Mouse (Mus musculus) midbrain, embryonic 13.5 days (tissue): Measurements from ENCODE around the gene Acvr1b. TPM values are rescaled to one million over a fixed set of nuclear protein-coding genes. Genes with fewer than 3 reads are reported as not detected.

Source experiments
- ATAC-seq: fragments of 200-750 bp; cut with Nextera tagmentation; 2 replicates; pipeline ENCODE4 v1.8.0; 2017; ENCODE audit warnings: mild to moderate bottlenecking, moderate TSS enrichment, moderate library complexity
- H3K27ac ChIP-seq: fragments of 300-500 bp; sonication (generic); 2 replicates; pipeline ENCODE4 v1.5.1; 2015; ENCODE audit warnings: inconsistent platforms, mild to moderate bottlenecking, moderate library complexity
- H3K27me3 ChIP-seq: fragments of 300-500 bp; sonication (generic); 2 replicates; pipeline ENCODE4 v1.6.1; 2015; ENCODE audit warnings: mild to moderate bottlenecking, inconsistent platforms
- H3K36me3 ChIP-seq: fragments of 300-500 bp; sonication (generic); 2 replicates; pipeline ENCODE4 v1.6.1; 2015; ENCODE audit warnings: mild to moderate bottlenecking, inconsistent platforms
- H3K4me1 ChIP-seq: fragments of 300-500 bp; sonication (generic); replicated peaks from 2 replicates; pipeline ENCODE4 v1.6.1; 2015; ENCODE audit warnings: inconsistent platforms
- H3K4me2 ChIP-seq: fragments of 300-500 bp; sonication (generic); replicated peaks from 2 replicates; pipeline ENCODE4 v1.6.1; 2015; ENCODE audit warnings: moderate library complexity, mild to moderate bottlenecking, inconsistent platforms
- H3K4me3 ChIP-seq: fragments of 300-500 bp; sonication (generic); replicated peaks from 2 replicates; pipeline ENCODE4 v1.5.1; 2015; ENCODE audit warnings: mild to moderate bottlenecking, inconsistent platforms
- H3K9ac ChIP-seq: fragments of 300-500 bp; sonication (generic); replicated peaks from 2 replicates; pipeline ENCODE4 v1.6.1; 2015; ENCODE audit warnings: mild to moderate bottlenecking, inconsistent platforms
- H3K9me3 ChIP-seq: fragments of 300-500 bp; sonication (generic); 2 replicates; pipeline ENCODE4 v1.6.1; 2016; ENCODE audit warnings: mild to moderate bottlenecking, inconsistent platforms
- WGBS: fragments of 180-500 bp; shearing (Covaris S2); methylation state at CpG from one replicate; pipeline ENCODE4 v1.1.7; 2015; 5-methylcytosine and 5-hydroxymethylcytosine counted together
- polyA plus RNA-seq: library from polyadenylated mRNA; unstranded; fragments of >200 nt; fragmentation: Nextera tagmentation; extraction: Ambion mirVana; gene quantifications from 2 replicates; pipeline ENCODE4 v1.2.1, GENCODE M21; 2015

Gene Acvr1b
- polyA plus RNA-seq, 1 experiment from 2014 or later = 19.2 TPM

- H3K9ac ChIP-seq = peak overlapping the region; percentile 60
- H3K4me3 ChIP-seq = peak overlapping the region; percentile 28
- H3K27ac ChIP-seq = no peak overlapping the region
- ATAC-seq = peak; percentile 62
- H3K36me3 ChIP-seq = no peaks in the 10 kb centered on the region
- H3K27me3 ChIP-seq = peaks cover 15% of the 10 kb centered on the region
- WGBS = 3% methylated on average over 28 of the region's 28 CpGs
- peak overlapping the region; percentile 55 for H3K4me2 ChIP-seq
- H3K9me3 ChIP-seq = no peaks in the 10 kb centered on the region
- H3K4me1 ChIP-seq = peaks cover 20% of the 10 kb centered on the region
These were observed 65.1 kb downstream of the Acvr1b start for GRCm38 (mm10) chr15:101238885-101239511.

DNA sequence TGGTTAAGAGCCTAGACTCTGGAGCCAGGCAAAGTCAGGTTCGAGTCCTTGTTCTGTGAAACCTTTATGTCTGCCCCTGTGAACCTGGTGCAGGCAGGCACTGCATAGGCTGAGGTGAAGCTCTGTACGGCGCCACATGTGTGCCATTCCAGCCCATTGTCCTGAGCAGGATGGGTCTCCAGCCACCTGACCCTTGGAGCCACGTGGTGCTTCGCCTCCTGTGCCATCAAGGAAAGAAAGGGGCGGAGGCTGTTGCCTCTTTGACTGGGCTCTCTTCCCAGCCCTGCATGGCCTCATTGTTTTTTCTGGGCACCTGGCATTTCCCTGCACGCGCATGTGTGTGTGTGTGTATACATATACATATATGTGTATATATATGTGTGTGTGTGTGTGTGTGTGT is 66.0 kb downstream of the Acvr1b start:
- no peak for ATAC-seq

DNA sequence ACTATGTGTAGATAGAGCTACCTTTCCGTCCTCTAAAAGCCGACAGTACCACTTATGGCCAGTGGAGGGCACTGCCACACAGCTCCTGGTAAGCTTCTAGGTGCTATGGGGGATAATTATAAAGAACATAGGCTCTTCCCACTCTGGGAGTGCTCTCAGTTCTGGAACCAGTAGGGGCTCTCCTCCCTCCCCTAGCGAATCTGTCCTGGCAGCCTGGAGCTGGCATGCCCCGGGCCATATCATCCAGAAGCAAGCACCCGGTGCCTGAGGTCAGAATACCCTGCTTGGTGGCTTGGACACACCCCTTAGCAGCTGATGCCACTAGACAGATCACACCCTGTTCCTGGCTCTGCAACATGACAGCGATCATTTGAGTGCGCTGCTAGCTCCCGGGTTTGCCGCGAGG is 66.9 kb downstream of the Acvr1b start:
- 11% methylated on average over 10 of the region's 10 CpGs for WGBS
- Histone ChIP-seq H3K4me2 (peak overlapping the region; percentile 38), H3K27me3 (peaks cover 15% of the 10 kb centered on the region), H3K9ac (0 out of 2 replicates have a peak overlapping the region, but pooled peaks have one; percentile 3), H3K9me3 (no peaks in the 10 kb centered on the region), H3K4me1 (peaks cover 13% of the 10 kb centered on the region), H3K36me3 (no peaks in the 10 kb centered on the region), H3K27ac (no peak overlapping the region), H3K4me3 (no peak overlapping the region)
- ATAC-seq = peak; percentile 66

More for the DNA sequence above, 66.0 kb downstream of the Acvr1b start:
- Histone ChIP-seq H3K4me3 (no peak overlapping the region), H3K4me1 (peaks cover 20% of the 10 kb centered on the region), H3K27ac (no peak overlapping the region), H3K36me3 (no peaks in the 10 kb centered on the region), H3K4me2 (no peak overlapping the region), H3K9me3 (no peaks in the 10 kb centered on the region), H3K9ac (no peak overlapping the region; the same call in 1 of the 2 replicates), H3K27me3 (peaks cover 15% of the 10 kb centered on the region)
- WGBS = 59% methylated on average over 8 of the region's 8 CpGs

GRCm38 (mm10) chr15:101241236-101241635 is 67.4 kb downstream of the Acvr1b start:
- Histone ChIP-seq H3K27ac (no peak overlapping the region), H3K4me3 (no peak overlapping the region), H3K9me3 (no peaks in the 10 kb centered on the region), H3K36me3 (no peaks in the 10 kb centered on the region), H3K4me1 (peaks cover 15% of the 10 kb centered on the region), H3K4me2 (peak overlapping the region; percentile 38), H3K9ac (0 out of 2 replicates have a peak overlapping the region, but pooled peaks have one; percentile 3), H3K27me3 (peaks cover 15% of the 10 kb centered on the region)
- no peak for ATAC-seq
- 67% methylated on average over 9 of the region's 9 CpGs for WGBS

GRCm38 (mm10) chr15:101241853-101242252 is 68.0 kb downstream of the Acvr1b start:
- peaks cover 15% of the 10 kb centered on the region for H3K27me3 ChIP-seq
- no peak overlapping the region for H3K4me2 ChIP-seq
- WGBS = 78% methylated on average over 9 of the region's 9 CpGs
- no peak for ATAC-seq
- H3K9me3 ChIP-seq = no peaks in the 10 kb centered on the region
- H3K4me1 ChIP-seq = peaks cover 18% of the 10 kb centered on the region
- H3K36me3 ChIP-seq = no peaks in the 10 kb centered on the region
- no peak overlapping the region for H3K27ac ChIP-seq
- H3K4me3 ChIP-seq = no peak overlapping the region
- H3K9ac ChIP-seq = no peak overlapping the region

GRCm38 (mm10) chr15:101242645-101243044 is 68.8 kb downstream of the Acvr1b start:
- 15% methylated on average over 8 of the region's 8 CpGs for WGBS
- no peak overlapping the region for H3K4me3 ChIP-seq
- no peak overlapping the region for H3K27ac ChIP-seq
- H3K4me1 ChIP-seq = peaks cover 22% of the 10 kb centered on the region
- H3K4me2 ChIP-seq = no peak overlapping the region
- H3K27me3 ChIP-seq = peaks cover 15% of the 10 kb centered on the region
- ATAC-seq = no peak
- H3K9me3 ChIP-seq = no peaks in the 10 kb centered on the region
- no peaks in the 10 kb centered on the region for H3K36me3 ChIP-seq
- H3K9ac ChIP-seq = no peak overlapping the region

DNA sequence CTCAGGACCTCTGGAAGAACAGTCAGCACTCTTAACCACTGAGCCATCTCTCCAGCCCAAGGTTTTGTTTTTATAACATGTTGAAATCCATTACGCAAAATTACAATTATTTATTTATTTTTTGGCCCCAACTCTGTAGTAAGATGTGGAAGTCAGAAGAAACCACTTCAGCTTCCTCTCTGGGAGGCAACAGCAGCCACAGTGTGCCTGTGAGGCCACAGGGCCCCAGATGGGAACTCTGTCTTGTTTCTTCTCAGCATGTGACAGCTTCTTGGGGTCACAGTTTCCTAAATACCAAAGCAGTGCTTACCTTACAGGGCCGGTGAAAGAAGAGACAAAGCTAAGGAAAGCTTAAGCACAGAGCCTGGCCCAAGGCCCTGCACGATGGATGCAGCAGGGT is 70.1 kb downstream of the Acvr1b start:
- no peak overlapping the region for H3K27ac ChIP-seq
- peaks cover 10% of the 10 kb centered on the region; the same call in 1 of the 2 replicates for H3K27me3 ChIP-seq
- H3K9me3 ChIP-seq = no peaks in the 10 kb centered on the region
- peaks cover 19% of the 10 kb centered on the region for H3K4me1 ChIP-seq
- no peaks in the 10 kb centered on the region for H3K36me3 ChIP-seq
- WGBS = 62% methylated on average over 3 of the region's 3 CpGs
- no peak overlapping the region for H3K9ac ChIP-seq
- ATAC-seq = no peak
- H3K4me2 ChIP-seq = no peak overlapping the region
- H3K4me3 ChIP-seq = no peak overlapping the region

GRCm38 (mm10) chr15:101246231-101247154 is 72.6 kb downstream of the Acvr1b start:
- no peaks in the 10 kb centered on the region for H3K9me3 ChIP-seq

GRCm38 (mm10) chr15:101247155-101247498 is 73.3 kb downstream of the Acvr1b start:
- Histone ChIP-seq H3K9ac (no peak overlapping the region), H3K4me2 (peak overlapping the region; percentile 64), H3K4me1 (peaks cover 11% of the 10 kb centered on the region), H3K36me3 (no peaks in the 10 kb centered on the region), H3K27me3 (peaks cover 10% of the 10 kb centered on the region), H3K4me3 (no peak overlapping the region), H3K27ac (peak overlapping the region; percentile 72; the same call in 1 of the 2 replicates), H3K9me3 (no peaks in the 10 kb centered on the region)
- no peak for ATAC-seq
- 79% methylated on average over 1 of the region's 1 CpGs for WGBS

More at GRCm38 (mm10) chr15:101246231-101247154, 72.6 kb downstream of the Acvr1b start:
- H3K4me3 ChIP-seq = peak overlapping the region; percentile 47
- H3K27ac ChIP-seq = peak overlapping the region; percentile 72
- no peaks in the 10 kb centered on the region for H3K36me3 ChIP-seq
- H3K4me2 ChIP-seq = peak overlapping the region; percentile 64
- ATAC-seq = peak; percentile 98
- peaks cover 11% of the 10 kb centered on the region for H3K4me1 ChIP-seq
- peaks cover 14% of the 10 kb centered on the region for H3K27me3 ChIP-seq
- H3K9ac ChIP-seq = peak overlapping the region; percentile 71
- 2% methylated on average over 56 of the region's 56 CpGs for WGBS

GRCm38 (mm10) chr15:101248029-101248710 is 74.3 kb downstream of the Acvr1b start:
- Histone ChIP-seq H3K4me2 (no peak overlapping the region), H3K27ac (no peak overlapping the region), H3K27me3 (peaks cover 19% of the 10 kb centered on the region), H3K9ac (no peak overlapping the region), H3K4me1 (peaks cover 11% of the 10 kb centered on the region), H3K36me3 (no peaks in the 10 kb centered on the region), H3K4me3 (no peak overlapping the region), H3K9me3 (no peaks in the 10 kb centered on the region)
- 72% methylated on average over 5 of the region's 5 CpGs for WGBS
- ATAC-seq = no peak

- WGBS = 83% methylated on average over 9 of the region's 9 CpGs
- no peak overlapping the region for H3K27ac ChIP-seq
- no peak for ATAC-seq
- H3K9me3 ChIP-seq = no peaks in the 10 kb centered on the region
- H3K4me2 ChIP-seq = no peak overlapping the region
- no peak overlapping the region for H3K9ac ChIP-seq
- H3K4me1 ChIP-seq = peaks cover 18% of the 10 kb centered on the region
- no peaks in the 10 kb centered on the region for H3K36me3 ChIP-seq
- no peak overlapping the region for H3K4me3 ChIP-seq
- peaks cover 22% of the 10 kb centered on the region for H3K27me3 ChIP-seq
These were observed 76.4 kb downstream of the Acvr1b start for GRCm38 (mm10) chr15:101250220-101250800.
